Mouse (Mus musculus): ENCODE results near the gene Oosp2. TPM values are rescaled to one million over a fixed set of nuclear protein-coding genes. Genes with fewer than 3 reads are reported as not detected.

The Oosp2 gene
- polyA plus RNA-seq, 1 experiment from 2014 or later: not detected

DNA sequence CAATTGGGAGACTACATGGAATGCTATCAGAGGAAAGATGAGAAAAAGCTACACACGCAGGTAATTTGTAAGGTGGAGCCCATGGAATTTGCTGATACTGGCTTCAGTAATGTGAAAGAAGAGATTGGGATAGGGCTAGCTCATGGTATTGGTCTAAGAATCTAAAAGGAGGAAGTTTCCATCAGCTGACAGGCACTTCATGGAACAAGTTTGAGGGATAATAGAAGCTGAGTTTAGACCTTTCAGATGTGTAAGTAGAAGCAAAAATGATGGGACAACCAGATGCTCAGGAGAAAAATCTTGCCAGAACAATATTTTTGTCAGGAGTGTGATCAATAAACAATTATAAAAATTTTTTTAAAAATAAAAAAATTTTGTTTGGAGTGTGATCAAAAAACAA, 26.6 kb downstream of the Oosp2 start:
- 83% methylated on average over 1 of the region's 1 CpGs for WGBS
- Histone ChIP-seq H3K27me3 (no peaks in the 10 kb centered on the region), H3K27ac (no peak overlapping the region), H3K4me1 (no peaks in the 10 kb centered on the region), H3K4me2 (no peak overlapping the region), H3K9ac (no peak overlapping the region), H3K9me3 (no peaks in the 10 kb centered on the region), H3K4me3 (no peak overlapping the region), H3K36me3 (no peaks in the 10 kb centered on the region)
- no peak for ATAC-seq (ENCODE audit: insufficient number of reproducible peaks, low FRiP score, low TSS enrichment, low read depth)

DNA sequence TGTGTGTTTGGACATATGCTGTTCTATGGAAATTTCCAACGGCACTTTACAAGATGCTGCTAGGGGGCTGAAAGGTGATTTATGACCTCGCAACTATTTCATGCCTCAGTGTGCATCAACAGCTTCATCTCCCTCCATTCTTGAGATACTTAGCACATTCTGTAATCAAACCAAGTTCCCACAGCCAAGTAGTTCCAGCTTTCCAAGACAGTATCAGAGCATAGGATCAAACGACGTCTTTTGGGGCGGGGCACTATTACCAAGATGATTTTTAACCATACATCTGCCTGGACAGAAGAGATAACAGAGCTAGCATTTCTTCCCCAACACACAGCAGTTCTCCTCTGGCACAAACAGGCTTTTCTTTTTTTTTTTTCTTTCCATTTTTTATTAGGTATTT, 35.1 kb downstream of the Oosp2 start:
- Histone ChIP-seq H3K4me3 (no peak overlapping the region), H3K9ac (no peak overlapping the region), H3K27me3 (no peaks in the 10 kb centered on the region), H3K4me2 (no peak overlapping the region), H3K9me3 (no peaks in the 10 kb centered on the region), H3K4me1 (no peaks in the 10 kb centered on the region), H3K27ac (no peak overlapping the region), H3K36me3 (no peaks in the 10 kb centered on the region)
- 50% methylated on average over 5 of the region's 5 CpGs for WGBS
- ATAC-seq (ENCODE audit: insufficient number of reproducible peaks, low FRiP score, low TSS enrichment, low read depth): no peak

DNA sequence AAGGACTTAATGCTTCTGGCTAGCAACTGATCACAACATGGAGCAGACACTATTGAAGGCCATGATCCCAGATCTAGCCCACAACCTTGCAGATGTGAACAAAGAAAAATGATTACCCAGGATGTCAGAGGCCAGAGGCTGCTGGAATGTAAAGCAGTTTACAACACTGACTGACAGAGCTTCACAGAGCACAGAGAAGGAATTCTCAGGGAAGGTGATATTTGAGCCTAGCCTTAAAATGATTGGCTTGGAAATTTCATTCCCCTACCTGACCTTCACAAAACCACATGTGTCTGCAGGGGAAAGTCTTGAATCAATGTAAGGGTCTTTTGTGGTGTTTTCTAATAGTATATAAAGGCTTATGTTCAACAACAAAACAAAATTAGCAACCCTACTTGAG, 35.6 kb downstream of the Oosp2 start:
- no peak overlapping the region for H3K4me3 ChIP-seq
- no peak for ATAC-seq (ENCODE audit: insufficient number of reproducible peaks, low FRiP score, low TSS enrichment, low read depth)
- H3K4me1 ChIP-seq: no peaks in the 10 kb centered on the region
- H3K36me3 ChIP-seq: no peaks in the 10 kb centered on the region
- H3K4me2 ChIP-seq: no peak overlapping the region
- H3K9ac ChIP-seq: no peak overlapping the region
- H3K27me3 ChIP-seq: no peaks in the 10 kb centered on the region
- H3K9me3 ChIP-seq: no peaks in the 10 kb centered on the region
- no peak overlapping the region for H3K27ac ChIP-seq

DNA sequence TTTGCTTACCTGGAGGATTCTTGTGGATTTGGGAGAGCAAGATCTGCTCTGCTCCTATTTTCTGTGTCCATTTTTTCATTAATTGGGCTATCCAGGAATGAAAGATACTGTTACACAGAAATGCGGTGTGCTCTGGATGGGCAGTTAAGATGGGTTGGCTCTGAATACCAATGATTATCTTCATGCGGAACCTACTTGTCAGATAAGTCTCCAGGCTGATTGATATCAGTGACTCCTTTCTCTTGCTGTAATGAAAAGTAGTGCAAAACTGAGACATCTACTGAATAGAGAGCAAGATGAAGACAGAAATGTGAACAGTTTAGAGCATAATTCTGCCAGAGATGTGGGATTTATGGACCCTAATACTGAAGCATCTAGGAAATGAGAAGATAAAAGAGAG, 36.8 kb downstream of the Oosp2 start, which contains the start of gene Ms4a2:
TSS of gene Ms4a2 (minus strand) at position 169 of the 400 bp plus-strand sequence.
- Histone ChIP-seq H3K36me3 (no peaks in the 10 kb centered on the region), H3K9me3 (no peaks in the 10 kb centered on the region), H3K4me2 (no peak within 1 kb of the TSS), H3K27ac (no peak within 1 kb of the TSS), H3K27me3 (no peaks in the 10 kb centered on the region), H3K4me1 (no peaks in the 10 kb centered on the region), H3K4me3 (no peak within 1 kb of the TSS), H3K9ac (no peak within 1 kb of the TSS)
- 75% methylated on average over 2 of the region's 2 CpGs for WGBS
- ATAC-seq (ENCODE audit: insufficient number of reproducible peaks, low FRiP score, low TSS enrichment, low read depth): no peak

DNA sequence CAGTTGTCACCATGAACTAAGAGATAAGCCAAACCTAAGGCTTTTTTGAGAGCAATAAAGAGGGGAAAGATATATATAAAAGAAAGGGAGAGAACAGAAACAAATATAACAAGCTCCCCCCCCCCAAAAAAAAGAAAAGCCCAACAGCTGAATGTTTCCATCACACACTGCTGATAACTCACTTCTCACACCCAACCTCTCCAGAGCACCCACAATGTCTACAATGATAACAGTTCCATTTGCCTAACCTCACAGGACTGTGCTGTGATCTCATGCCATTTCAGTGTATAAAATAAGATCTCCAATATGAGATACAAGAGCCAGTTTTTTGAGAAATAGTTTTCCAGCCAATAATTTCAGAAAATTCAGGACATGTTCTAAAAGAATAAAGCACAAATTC, 42.4 kb downstream of the Oosp2 start:
- no peak for ATAC-seq (ENCODE audit: insufficient number of reproducible peaks, low FRiP score, low TSS enrichment, low read depth)
- Histone ChIP-seq H3K4me2 (no peak overlapping the region), H3K9me3 (no peaks in the 10 kb centered on the region), H3K27ac (no peak overlapping the region), H3K9ac (no peak overlapping the region), H3K4me1 (no peaks in the 10 kb centered on the region), H3K36me3 (no peaks in the 10 kb centered on the region), H3K27me3 (no peaks in the 10 kb centered on the region), H3K4me3 (no peak overlapping the region)

DNA sequence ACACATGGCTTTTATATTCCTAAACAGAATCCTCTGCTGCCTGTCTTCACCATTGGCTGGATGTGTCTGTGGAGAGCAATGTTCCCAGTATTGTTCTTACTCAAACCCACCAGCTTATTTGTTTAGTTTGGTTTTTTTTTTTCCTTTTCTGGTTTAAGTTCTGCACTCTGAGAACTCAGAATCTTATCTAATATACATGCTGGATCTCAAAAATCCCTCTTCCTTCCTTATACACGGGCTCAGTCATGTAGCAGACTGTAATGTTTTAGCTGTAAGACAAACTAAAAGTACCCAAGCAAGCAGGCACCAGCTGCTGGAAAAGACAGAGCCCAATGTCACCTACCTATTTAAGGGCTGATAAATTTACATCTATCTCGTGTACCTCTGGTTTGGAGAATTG, 45.6 kb downstream of the Oosp2 start:
- Histone ChIP-seq H3K4me3 (no peak overlapping the region), H3K4me2 (no peak overlapping the region), H3K4me1 (no peaks in the 10 kb centered on the region), H3K36me3 (no peaks in the 10 kb centered on the region), H3K9me3 (no peaks in the 10 kb centered on the region), H3K27me3 (no peaks in the 10 kb centered on the region), H3K9ac (no peak overlapping the region), H3K27ac (no peak overlapping the region)
- WGBS: 64% methylated on average over 2 of the region's 2 CpGs
- no peak for ATAC-seq (ENCODE audit: insufficient number of reproducible peaks, low FRiP score, low TSS enrichment, low read depth)

DNA sequence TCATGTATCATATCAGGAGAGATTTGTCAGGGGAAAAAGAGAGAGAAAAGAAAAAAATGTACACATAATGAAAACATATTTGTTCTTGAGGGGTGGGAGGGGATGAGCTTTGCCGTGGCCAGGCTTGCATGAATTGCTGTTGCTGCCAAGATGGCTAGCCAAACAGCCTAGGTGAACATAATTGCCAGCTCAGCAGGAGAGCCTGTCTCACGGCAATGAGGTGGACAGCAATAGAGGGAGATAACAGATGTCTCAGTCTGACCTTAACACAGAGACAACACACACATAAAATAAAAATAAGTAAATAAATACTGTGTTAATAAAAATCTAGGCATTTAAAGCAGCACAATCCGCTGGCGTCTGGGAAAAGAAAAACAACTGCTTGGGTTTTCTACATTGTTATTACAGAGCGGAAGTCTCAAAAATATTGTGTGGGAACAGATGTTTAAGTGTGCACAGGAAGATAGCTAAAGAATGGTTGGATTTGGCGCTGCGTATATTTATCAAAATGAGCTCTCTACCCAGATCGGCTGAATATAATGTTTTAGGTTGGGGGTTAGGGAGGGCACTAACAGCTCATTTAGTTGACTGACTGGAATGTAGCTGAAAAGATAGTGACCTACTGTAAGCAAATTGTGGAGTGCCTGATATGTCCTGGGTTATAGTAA, 46.4 kb downstream of the Oosp2 start:
- H3K27me3 ChIP-seq: no peaks in the 10 kb centered on the region
- H3K4me3 ChIP-seq: no peak overlapping the region
- H3K9ac ChIP-seq: no peak overlapping the region
- no peaks in the 10 kb centered on the region for H3K36me3 ChIP-seq
- no peak overlapping the region for H3K4me2 ChIP-seq
- no peaks in the 10 kb centered on the region for H3K4me1 ChIP-seq
- 75% methylated on average over 8 of the region's 8 CpGs for WGBS
- ATAC-seq (ENCODE audit: insufficient number of reproducible peaks, low FRiP score, low TSS enrichment, low read depth): no peak
- no peaks in the 10 kb centered on the region for H3K9me3 ChIP-seq
- no peak overlapping the region for H3K27ac ChIP-seq

DNA sequence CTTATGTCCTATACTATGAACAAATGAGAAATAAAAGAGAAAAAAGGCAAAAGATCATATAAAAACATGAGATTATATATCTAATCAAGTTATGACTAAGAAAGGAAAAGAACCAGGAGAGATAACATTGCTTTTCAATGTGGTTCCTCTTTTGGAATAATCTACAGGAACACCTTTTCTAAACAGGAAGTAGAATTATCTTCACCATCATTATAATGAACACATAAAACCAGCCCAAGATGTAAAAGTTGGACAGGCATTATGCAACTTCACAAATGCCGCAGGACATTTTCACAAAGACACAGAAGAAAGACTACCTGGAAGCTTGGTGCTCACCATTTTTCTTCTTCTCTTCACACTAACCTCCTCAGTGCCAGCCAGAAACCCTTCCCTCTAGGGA, 47.3 kb downstream of the Oosp2 start:
- Histone ChIP-seq H3K27me3 (no peaks in the 10 kb centered on the region), H3K4me2 (no peak overlapping the region), H3K4me1 (no peaks in the 10 kb centered on the region), H3K4me3 (no peak overlapping the region), H3K9ac (no peak overlapping the region), H3K36me3 (no peaks in the 10 kb centered on the region), H3K27ac (no peak overlapping the region), H3K9me3 (no peaks in the 10 kb centered on the region)
- ATAC-seq (ENCODE audit: insufficient number of reproducible peaks, low FRiP score, low TSS enrichment, low read depth): no peak
- WGBS: 94% methylated on average over 1 of the region's 1 CpGs

DNA sequence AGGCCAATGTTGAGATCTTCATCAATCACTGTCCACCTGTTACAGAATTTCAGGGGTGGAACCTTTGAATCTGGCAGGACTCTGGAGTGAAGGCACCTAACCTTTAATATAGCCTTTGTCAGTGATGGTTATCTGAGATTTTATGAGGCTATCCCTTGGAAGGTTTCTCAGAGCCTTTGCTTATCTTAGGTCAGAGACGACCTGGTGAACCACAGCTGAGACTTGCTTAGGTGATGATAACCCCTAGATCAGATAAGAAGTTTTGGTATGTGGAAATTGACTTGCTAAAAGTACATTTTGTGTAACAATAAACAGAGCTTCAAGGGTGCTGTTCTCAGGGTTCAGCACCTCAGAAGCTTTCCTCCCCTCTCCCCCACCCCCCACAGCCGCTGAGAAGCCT, 48.1 kb downstream of the Oosp2 start:
- no peak for ATAC-seq (ENCODE audit: insufficient number of reproducible peaks, low FRiP score, low TSS enrichment, low read depth)
- Histone ChIP-seq H3K9ac (no peak overlapping the region), H3K9me3 (no peaks in the 10 kb centered on the region), H3K27ac (no peak overlapping the region), H3K27me3 (no peaks in the 10 kb centered on the region), H3K4me3 (no peak overlapping the region), H3K36me3 (no peaks in the 10 kb centered on the region), H3K4me2 (no peak overlapping the region), H3K4me1 (no peaks in the 10 kb centered on the region)
- 33% methylated on average over 2 of the region's 2 CpGs for WGBS

DNA sequence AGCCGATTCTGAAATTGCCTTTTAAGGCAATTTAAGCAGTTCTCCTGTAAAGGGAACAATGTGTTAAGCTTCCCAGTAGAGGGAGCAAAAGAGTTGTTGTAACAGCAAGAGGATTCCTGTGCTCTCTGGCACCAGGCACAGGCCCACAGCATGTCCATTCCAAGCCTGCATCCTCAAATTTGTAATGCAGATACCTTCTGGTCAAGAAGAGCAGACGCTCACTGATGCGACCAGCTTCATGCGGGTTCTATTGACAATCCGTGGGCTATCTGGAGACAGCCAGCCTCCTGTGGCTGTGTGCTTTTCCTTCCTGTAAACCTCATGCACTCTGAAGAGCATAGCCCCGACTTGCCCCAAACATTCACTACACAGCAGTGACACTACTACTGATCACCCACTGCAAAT, 48.8 kb downstream of the Oosp2 start:
- no peak overlapping the region for H3K4me2 ChIP-seq
- ATAC-seq (ENCODE audit: insufficient number of reproducible peaks, low FRiP score, low TSS enrichment, low read depth): no peak
- no peaks in the 10 kb centered on the region for H3K27me3 ChIP-seq
- H3K36me3 ChIP-seq: no peaks in the 10 kb centered on the region
- 22% methylated on average over 6 of the region's 6 CpGs for WGBS
- no peak overlapping the region for H3K4me3 ChIP-seq
- no peaks in the 10 kb centered on the region for H3K4me1 ChIP-seq
- no peak overlapping the region for H3K9ac ChIP-seq
- H3K27ac ChIP-seq: no peak overlapping the region
- H3K9me3 ChIP-seq: no peaks in the 10 kb centered on the region

DNA sequence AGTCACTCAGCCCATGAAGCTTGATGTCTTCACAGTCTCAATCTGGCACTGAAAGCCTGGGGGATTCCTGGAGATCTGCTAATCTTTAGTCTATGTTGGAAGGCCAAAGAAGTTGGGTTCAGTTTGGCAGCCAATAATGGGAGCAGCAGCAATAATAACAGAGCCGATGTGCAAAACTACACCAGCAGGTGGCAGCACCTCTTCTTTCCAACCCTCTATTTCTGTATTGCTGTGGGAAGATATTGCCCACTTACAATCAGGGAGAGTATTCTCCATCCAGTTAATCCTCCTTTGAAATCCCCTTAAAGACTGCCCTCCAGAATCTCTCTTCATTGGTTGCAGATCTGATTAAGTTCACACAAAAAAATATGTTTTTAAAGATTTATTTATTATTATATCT, 52.2 kb downstream of the Oosp2 start:
- Histone ChIP-seq H3K36me3 (no peaks in the 10 kb centered on the region), H3K27me3 (no peaks in the 10 kb centered on the region), H3K4me1 (no peaks in the 10 kb centered on the region), H3K4me2 (no peak overlapping the region), H3K9ac (no peak overlapping the region), H3K4me3 (no peak overlapping the region), H3K27ac (no peak overlapping the region), H3K9me3 (no peaks in the 10 kb centered on the region)
- 9% methylated on average over 1 of the region's 1 CpGs for WGBS
- ATAC-seq (ENCODE audit: insufficient number of reproducible peaks, low FRiP score, low TSS enrichment, low read depth): no peak

DNA sequence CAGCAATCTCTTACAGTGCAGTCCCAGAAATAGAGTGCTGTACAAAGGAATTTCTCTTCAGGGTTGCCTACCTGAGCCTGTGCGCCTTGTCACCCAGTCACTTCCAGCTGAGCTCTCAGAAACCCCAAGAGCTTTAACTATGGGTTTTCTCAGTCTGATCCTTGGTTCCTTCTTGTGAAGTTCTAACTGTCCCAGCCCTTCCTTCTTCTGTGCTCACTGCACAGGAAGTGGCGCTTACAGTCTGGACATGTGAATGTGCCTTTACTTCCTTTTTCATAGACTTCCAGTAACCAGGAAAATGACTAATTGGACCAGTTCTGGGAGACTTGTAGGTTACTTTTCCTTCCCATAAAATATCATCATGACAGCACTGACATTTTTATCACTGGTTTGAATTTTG, 55.8 kb downstream of the Oosp2 start, which contains the start of gene Ms4a6d:
TSS of gene Ms4a6d (minus strand) at position 247 of the 400 bp plus-strand sequence.
- Histone ChIP-seq H3K9me3 (no peaks in the 10 kb centered on the region), H3K4me1 (no peaks in the 10 kb centered on the region), H3K4me2 (no peak within 1 kb of the TSS), H3K9ac (no peak within 1 kb of the TSS), H3K4me3 (no peak within 1 kb of the TSS), H3K27me3 (no peaks in the 10 kb centered on the region), H3K27ac (no peak within 1 kb of the TSS), H3K36me3 (no peaks in the 10 kb centered on the region)
- WGBS: 85% methylated on average over 2 of the region's 2 CpGs
- no peak for ATAC-seq (ENCODE audit: insufficient number of reproducible peaks, low FRiP score, low TSS enrichment, low read depth)

DNA sequence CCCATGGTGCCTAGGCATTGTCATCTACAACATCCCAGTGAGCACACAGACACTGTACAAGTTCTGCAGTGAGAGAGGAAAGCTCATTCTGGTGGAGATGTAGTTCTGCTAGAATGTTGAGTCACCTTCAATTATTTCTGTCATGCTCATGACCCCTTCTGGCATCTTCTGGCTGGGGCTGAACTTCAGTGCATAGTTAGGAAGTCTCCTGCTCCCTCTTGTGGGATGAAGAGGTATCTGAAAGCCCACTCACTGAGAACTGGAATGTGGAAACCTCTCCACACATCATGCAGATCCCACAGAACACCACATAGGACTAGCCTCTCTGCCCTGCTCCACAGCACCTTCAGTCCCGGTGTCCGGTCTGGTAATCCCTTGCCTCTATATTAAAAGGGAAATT, 58.3 kb downstream of the Oosp2 start:
- Histone ChIP-seq H3K4me1 (no peaks in the 10 kb centered on the region), H3K27me3 (no peaks in the 10 kb centered on the region), H3K9ac (no peak overlapping the region), H3K36me3 (no peaks in the 10 kb centered on the region), H3K4me3 (no peak overlapping the region), H3K4me2 (no peak overlapping the region), H3K9me3 (no peaks in the 10 kb centered on the region), H3K27ac (no peak overlapping the region)
- WGBS: 82% methylated on average over 2 of the region's 2 CpGs
- no peak for ATAC-seq (ENCODE audit: insufficient number of reproducible peaks, low FRiP score, low TSS enrichment, low read depth)
